Mouse (Mus musculus) cortical plate, adult 2 months (tissue): ENCODE measurements around the gene Olfr1198.

Source experiments
- CTCF ChIP-seq: fragments of 200-500 bp; IDR thresholded peaks from 2 replicates; pipeline ENCODE4 v1.5.1; 2011; ENCODE audit warnings: mild to moderate bottlenecking, control low read depth, low read length; ENCODE audit not compliant: insufficient read depth; ENCODE audit errors: extremely low read depth
- POLR2A ChIP-seq: fragments of 200-500 bp; IDR thresholded peaks from 2 replicates; pipeline ENCODE4 v1.6.1; 2011; ENCODE audit warnings: mild to moderate bottlenecking, low read length, control low read depth; ENCODE audit not compliant: insufficient read depth; ENCODE audit errors: extremely low read depth

DNA sequence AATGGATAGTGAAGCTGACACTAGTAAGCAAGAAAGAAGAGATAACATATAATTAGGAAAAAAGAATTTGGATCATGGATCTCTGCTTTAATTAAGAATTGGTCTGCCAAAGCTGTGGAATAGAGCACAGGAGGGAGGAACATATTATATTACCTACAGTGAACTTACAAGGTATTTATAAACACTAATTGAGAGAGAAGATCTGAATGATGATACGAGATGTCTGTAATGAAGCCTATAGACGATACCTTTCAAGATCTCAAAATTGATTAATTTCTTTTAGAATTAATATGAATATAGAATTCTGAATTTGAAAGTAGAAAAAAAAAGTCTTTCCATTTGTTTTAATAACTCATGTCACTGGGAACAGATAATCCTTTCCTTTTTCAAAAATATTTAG, 9.2 kb upstream of the Olfr1198 start, which contains the start of gene Olfr1199:
- TF ChIP-seq CTCF (no peak), POLR2A (no peak)
